Mouse (Mus musculus) lung, postnatal 25 days (tissue): ENCODE results near the gene St6galnac4.

Experiments used
- DNase-seq: peaks from one replicate; pipeline ENCODE4 v3.0.0; 2022; ENCODE audit warnings: low spot score

Gene St6galnac4

GRCm38 (mm10) chr2:32586871-32587351 is at the start of gene St6galnac4:
TSS of gene St6galnac4 (plus strand) at chr2:32587095.
- DNase-seq: peak; percentile 93

- no peak for DNase-seq
Measured at GRCm38 (mm10) chr2:32537360-32537905, 49.5 kb upstream of the St6galnac4 start.

- DNase-seq: no peak
Measured at GRCm38 (mm10) chr2:32537941-32538340, 49.0 kb upstream of the St6galnac4 start.

GRCm38 (mm10) chr2:32538461-32538860 is 48.4 kb upstream of the St6galnac4 start:
- DNase-seq: no peak

- DNase-seq: no peak
Measured at GRCm38 (mm10) chr2:32539452-32539981, 47.4 kb upstream of the St6galnac4 start.

- no peak for DNase-seq
Measured at GRCm38 (mm10) chr2:32541333-32541908, 45.5 kb upstream of the St6galnac4 start.

GRCm38 (mm10) chr2:32541986-32542573 is 44.8 kb upstream of the St6galnac4 start:
- DNase-seq: no peak

GRCm38 (mm10) chr2:32543031-32543449 is 43.9 kb upstream of the St6galnac4 start:
- DNase-seq: no peak

GRCm38 (mm10) chr2:32546951-32547350 is 39.9 kb upstream of the St6galnac4 start:
- no peak for DNase-seq

GRCm38 (mm10) chr2:32547380-32547779 is 39.5 kb upstream of the St6galnac4 start:
- DNase-seq: no peak

GRCm38 (mm10) chr2:32547964-32548739 is 38.7 kb upstream of the St6galnac4 start:
- no peak for DNase-seq

GRCm38 (mm10) chr2:32549171-32549570 is 37.7 kb upstream of the St6galnac4 start:
- DNase-seq: no peak

- no peak for DNase-seq
Measured at GRCm38 (mm10) chr2:32549764-32550163, 37.1 kb upstream of the St6galnac4 start.

- DNase-seq: no peak
Measured at GRCm38 (mm10) chr2:32551236-32551635, 35.7 kb upstream of the St6galnac4 start.

- no peak for DNase-seq
Measured at GRCm38 (mm10) chr2:32553592-32554148, 33.2 kb upstream of the St6galnac4 start.

- peak; percentile 69 for DNase-seq
Measured at GRCm38 (mm10) chr2:32555484-32555883, 31.4 kb upstream of the St6galnac4 start.

GRCm38 (mm10) chr2:32556019-32556418 is 30.9 kb upstream of the St6galnac4 start:
- DNase-seq: no peak

GRCm38 (mm10) chr2:32559570-32559969 is 27.3 kb upstream of the St6galnac4 start:
- no peak for DNase-seq

GRCm38 (mm10) chr2:32566536-32567063 is 20.3 kb upstream of the St6galnac4 start:
- DNase-seq: peak; percentile 82

- DNase-seq: no peak
Measured at GRCm38 (mm10) chr2:32568149-32568548, 18.7 kb upstream of the St6galnac4 start.

GRCm38 (mm10) chr2:32568941-32569340 is 18.0 kb upstream of the St6galnac4 start:
- no peak for DNase-seq
